In genomic region chr8:123442351-123442750, GRCm38 (mm10) we compare ENCODE assay signal across 7 mouse cellular contexts. TPM values are rescaled to one million over a fixed set of nuclear protein-coding genes. Genes with fewer than 3 reads are reported as not detected.
DNase-seq lines count a peak whose midpoint lies in the region; ATAC-seq and TF ChIP-seq lines count a peak whose summit lies in the region.

No protein-coding gene starts in this region.

- 78% methylated on average over 5 of the region's 5 CpGs for WGBS in lung, embryonic 15.5 days
- 86% methylated on average over 5 of the region's 5 CpGs for WGBS in forebrain, postnatal 0 days
- 78% methylated on average over 5 of the region's 5 CpGs for WGBS in liver, embryonic 13.5 days (ENCODE audit: insufficient replicate concordance)
- WGBS in stomach, postnatal 0 days: 86% methylated on average over 5 of the region's 5 CpGs

- no peak for TF ChIP-seq CTCF in forebrain, postnatal 0 days (IDR thresholded peaks at IDR 0.05; ENCODE audit: low read depth)
- no peak for TF ChIP-seq CTCF in stomach, postnatal 0 days (IDR thresholded peaks at IDR 0.05; ENCODE audit: low read depth)

- no peak overlapping the region for H3K27ac ChIP-seq in lung, embryonic 15.5 days
- H3K27ac ChIP-seq in forebrain, postnatal 0 days (ENCODE audit: low read depth, low read length): no peak overlapping the region
- H3K27ac ChIP-seq in liver, embryonic 13.5 days: no peak overlapping the region
- peak overlapping the region; percentile 69; the same call in 1 of the 2 replicates for H3K27ac ChIP-seq in stomach, postnatal 0 days (replicated peaks)

- TF ChIP-seq EP300 in stomach, postnatal 0 days (optimal IDR thresholded peaks at IDR 0.05): no peak

- DNase-seq in lung, postnatal 36 days: no peak
- DNase-seq in forebrain, postnatal 0 days: no peak
- no peak for DNase-seq in liver, embryonic 13.5 days
- DNase-seq in stomach, postnatal 0 days (ENCODE audit: low spot score): no peak
- no peak for DNase-seq in left cerebral cortex, postnatal 10 days (ENCODE audit: extremely low spot score in 1 of 2, low spot score in 2 of 2)

- no peaks in the 10 kb centered on the region; the same call in 1 of the 2 replicates for H3K27me3 ChIP-seq in lung, embryonic 15.5 days
- no peaks in the 10 kb centered on the region for H3K27me3 ChIP-seq in forebrain, postnatal 0 days (ENCODE audit: insufficient read depth, low read length)
- no peaks in the 10 kb centered on the region for H3K27me3 ChIP-seq in liver, embryonic 13.5 days
- H3K27me3 ChIP-seq in stomach, postnatal 0 days (ENCODE audit: control insufficient read depth, insufficient read depth, low read length): no peaks in the 10 kb centered on the region

- H3K36me3 ChIP-seq in lung, embryonic 15.5 days: no peaks in the 10 kb centered on the region
- no peaks in the 10 kb centered on the region for H3K36me3 ChIP-seq in forebrain, postnatal 0 days (ENCODE audit: insufficient read depth)
- no peaks in the 10 kb centered on the region for H3K36me3 ChIP-seq in liver, embryonic 13.5 days
- H3K36me3 ChIP-seq in stomach, postnatal 0 days (ENCODE audit: control insufficient read depth, insufficient read depth, low read length): no peaks in the 10 kb centered on the region

- H3K9me3 ChIP-seq in lung, embryonic 15.5 days: no peaks in the 10 kb centered on the region
- no peaks in the 10 kb centered on the region for H3K9me3 ChIP-seq in forebrain, postnatal 0 days (ENCODE audit: low read length)
- no peaks in the 10 kb centered on the region for H3K9me3 ChIP-seq in liver, embryonic 13.5 days (replicated peaks)
- no peaks in the 10 kb centered on the region for H3K9me3 ChIP-seq in stomach, postnatal 0 days (ENCODE audit: control insufficient read depth, low read length)

- H3K4me2 ChIP-seq in lung, embryonic 15.5 days: peak overlapping the region; percentile 66; the same call in 1 of the 2 replicates
- peak overlapping the region; percentile 68 for H3K4me2 ChIP-seq in forebrain, postnatal 0 days (ENCODE audit: low read depth)
- H3K4me2 ChIP-seq in liver, embryonic 13.5 days: peak overlapping the region; percentile 76
- H3K4me2 ChIP-seq in stomach, postnatal 0 days (replicated peaks; ENCODE audit: low read depth): 0 out of 2 replicates have a peak overlapping the region, but pooled peaks have one; percentile 77

- intact Hi-C loops in left cerebral cortex, postnatal 10 days (cut with DNase I): no loop called here

- peak overlapping the region; percentile 69 for H3K4me3 ChIP-seq in lung, embryonic 15.5 days
- peak overlapping the region; percentile 70; the same call in 1 of the 2 replicates for H3K4me3 ChIP-seq in forebrain, postnatal 0 days (ENCODE audit: low read depth, low read length)
- peak overlapping the region; percentile 73 for H3K4me3 ChIP-seq in liver, embryonic 13.5 days (replicated peaks)
- peak overlapping the region; percentile 79; the same call in 1 of the 2 replicates for H3K4me3 ChIP-seq in stomach, postnatal 0 days (ENCODE audit: low read depth, low read length)

- peaks cover 7% of the 10 kb centered on the region; the same call in 1 of the 2 replicates for H3K4me1 ChIP-seq in lung, embryonic 15.5 days
- 0 out of 2 replicates have a peak, but pooled peaks cover 3% of the 10 kb centered on the region for H3K4me1 ChIP-seq in forebrain, postnatal 0 days (ENCODE audit: insufficient read depth)
- H3K4me1 ChIP-seq in liver, embryonic 13.5 days (replicated peaks): peaks cover 15% of the 10 kb centered on the region
- no peaks in the 10 kb centered on the region for H3K4me1 ChIP-seq in stomach, postnatal 0 days (replicated peaks; ENCODE audit: control insufficient read depth, insufficient read depth)

- H3K9ac ChIP-seq in lung, embryonic 15.5 days: no peak overlapping the region
- no peak overlapping the region for H3K9ac ChIP-seq in forebrain, postnatal 0 days
- H3K9ac ChIP-seq in liver, embryonic 13.5 days: 0 out of 2 replicates have a peak overlapping the region, but pooled peaks have one; percentile 82
- no peak overlapping the region for H3K9ac ChIP-seq in stomach, postnatal 0 days (ENCODE audit: low read length)

- ATAC-seq in lung, embryonic 15.5 days (ENCODE audit: borderline replicate concordance, extremely low read depth, low FRiP score, low TSS enrichment): no peak
- no peak for ATAC-seq in forebrain, postnatal 0 days
- no peak for ATAC-seq in liver, embryonic 13.5 days (ENCODE audit: low read depth)
- ATAC-seq in stomach, postnatal 0 days (ENCODE audit: low FRiP score, low TSS enrichment): no peak
- ATAC-seq in megakaryocyte progenitor cell, adult 5-6 weeks (replicated peaks; ENCODE audit: poor library complexity): no peak

RNA-seq across cellular contexts. Expression of gene Def8, which starts 19.0 kb away (rescaled TPM):
- 29.7 and 31.1 TPM in 2 replicates for polyA plus RNA-seq in lung, embryonic 15.5 days (2015; fragmentation: Nextera tagmentation; extraction: Ambion mirVana)
- total RNA-seq in forebrain, postnatal 0 days (2014; rRNA removed): 35.8 and 41.4 TPM in 2 replicates
- polyA plus RNA-seq in forebrain, postnatal 0 days (2015; fragmentation: Nextera tagmentation; extraction: Ambion mirVana): 35.0 and 36.4 TPM in 2 replicates
- polyA plus RNA-seq in liver, embryonic 13.5 days (2015; fragmentation: Nextera tagmentation; extraction: Ambion mirVana): 13.0 and 14.8 TPM in 2 replicates
- 20.6 and 22.5 TPM in 2 replicates for polyA plus RNA-seq in stomach, postnatal 0 days (2015; fragmentation: Nextera tagmentation; extraction: Ambion mirVana)
- total RNA-seq in megakaryocyte progenitor cell, adult 5-6 weeks (2015): 30.0 and 33.6 TPM in 2 replicates
- total RNA-seq in megakaryocyte progenitor cell, adult 5-6 weeks (2017): 47.5 and 63.1 TPM in 2 replicates
- 10 to 100 TPM; 75.4 to 77.6 TPM for total RNA-seq in left cerebral cortex, postnatal 10 days (2021)

RNA-seq across cellular contexts. Expression of gene Tubb3, which starts 31.1 kb away (rescaled TPM):
- 4.6 and 11.4 TPM in 2 replicates for polyA plus RNA-seq in lung, embryonic 15.5 days (2015; fragmentation: Nextera tagmentation; extraction: Ambion mirVana)
- 3,807 and 3,931 TPM in 2 replicates for total RNA-seq in forebrain, postnatal 0 days (2014; rRNA removed)
- polyA plus RNA-seq in forebrain, postnatal 0 days (2015; fragmentation: Nextera tagmentation; extraction: Ambion mirVana): 2,045 and 2,116 TPM in 2 replicates
- 1.4 and 1.9 TPM in 2 replicates for polyA plus RNA-seq in liver, embryonic 13.5 days (2015; fragmentation: Nextera tagmentation; extraction: Ambion mirVana)
- polyA plus RNA-seq in stomach, postnatal 0 days (2015; fragmentation: Nextera tagmentation; extraction: Ambion mirVana): 24.4 and 24.7 TPM in 2 replicates
- 0.15 TPM in 1 of 2 replicates, not detected in the other for total RNA-seq in megakaryocyte progenitor cell, adult 5-6 weeks (2015)
- 0.17 TPM in 1 of 2 replicates, not detected in the other for total RNA-seq in megakaryocyte progenitor cell, adult 5-6 weeks (2017)
- total RNA-seq in left cerebral cortex, postnatal 10 days (2021): 1,000 to 10,000 TPM; 1,287 to 1,390 TPM

RNA-seq across cellular contexts. Expression of gene Afg3l1, which starts 35.4 kb away (rescaled TPM):
- 48.2 and 50.5 TPM in 2 replicates for polyA plus RNA-seq in lung, embryonic 15.5 days (2015; fragmentation: Nextera tagmentation; extraction: Ambion mirVana)
- total RNA-seq in forebrain, postnatal 0 days (2014; rRNA removed): 14.7 and 20.1 TPM in 2 replicates
- 32.0 and 40.7 TPM in 2 replicates for polyA plus RNA-seq in forebrain, postnatal 0 days (2015; fragmentation: Nextera tagmentation; extraction: Ambion mirVana)
- 34.6 and 35.3 TPM in 2 replicates for polyA plus RNA-seq in liver, embryonic 13.5 days (2015; fragmentation: Nextera tagmentation; extraction: Ambion mirVana)
- 28.1 and 28.4 TPM in 2 replicates for polyA plus RNA-seq in stomach, postnatal 0 days (2015; fragmentation: Nextera tagmentation; extraction: Ambion mirVana)
- 12.1 and 16.1 TPM in 2 replicates for total RNA-seq in megakaryocyte progenitor cell, adult 5-6 weeks (2015)
- 20.9 and 21.9 TPM in 2 replicates for total RNA-seq in megakaryocyte progenitor cell, adult 5-6 weeks (2017)
- total RNA-seq in left cerebral cortex, postnatal 10 days (2021): 10 to 100 TPM; 38.3 to 38.6 TPM

RNA-seq across cellular contexts. Expression of gene Mc1r, which starts 35.4 kb away (rescaled TPM):
- not detected in 2 replicates for polyA plus RNA-seq in lung, embryonic 15.5 days (2015; fragmentation: Nextera tagmentation; extraction: Ambion mirVana)
- total RNA-seq in forebrain, postnatal 0 days (2014; rRNA removed): 0.10 TPM in 1 of 2 replicates, not detected in the other
- polyA plus RNA-seq in forebrain, postnatal 0 days (2015; fragmentation: Nextera tagmentation; extraction: Ambion mirVana): 0.07 and 0.08 TPM in 2 replicates
- polyA plus RNA-seq in liver, embryonic 13.5 days (2015; fragmentation: Nextera tagmentation; extraction: Ambion mirVana): not detected in 2 replicates
- polyA plus RNA-seq in stomach, postnatal 0 days (2015; fragmentation: Nextera tagmentation; extraction: Ambion mirVana): 0.05 TPM in 1 of 2 replicates, not detected in the other
- total RNA-seq in megakaryocyte progenitor cell, adult 5-6 weeks (2015): not detected in 2 replicates
- 0.12 and 0.14 TPM in 2 replicates for total RNA-seq in megakaryocyte progenitor cell, adult 5-6 weeks (2017)
- total RNA-seq in left cerebral cortex, postnatal 10 days (2021): not detected

Comparison
In these comparisons a context has a peak if more than half of its experiments do, and no peak if none do; other contexts are left out.
1. RNA of gene Tubb3, which starts 31.1 kb away (polyA plus RNA-seq): 2,045 to 2,116 TPM in forebrain, postnatal 0 days; 24.4 to 24.7 TPM in stomach, postnatal 0 days, 4.6 to 11.4 TPM in lung, embryonic 15.5 days and 1.4 to 1.9 TPM in liver, embryonic 13.5 days; every median in the first group is over 10 times any median in the second.
2. Peak in every context shown above with its lines, with median percentiles within 50 percentile points of each other: H3K4me2 ChIP-seq and H3K4me3 ChIP-seq.